Mouse (Mus musculus) Patski (cell line): Measurements from ENCODE around the gene Cacng6. TPM values are rescaled to one million over a fixed set of nuclear protein-coding genes. Genes with fewer than 3 reads are reported as not detected.

Experiments used
- ATAC-seq: fragments of 100-300 bp; one replicate; pipeline ENCODE4 v1.8.0; 2021
- CTCF ChIA-PET: fragments of 350-600 bp; sonication (Branson Sonifier 250); formaldehyde crosslinking; loops from one replicate; lab custom pipeline; 2022; ENCODE audit warnings: inconsistent platforms; lab: Charles Lee
- POLR2A ChIA-PET: fragments of 350-600 bp; sonication (Branson Sonifier 250); formaldehyde crosslinking; loops from one replicate; lab custom pipeline; 2022; ENCODE audit warnings: antibody characterized with exemption, inconsistent platforms; lab: Charles Lee
- DNase-seq: peaks from one replicate; pipeline ENCODE4 v3.0.0-alpha.2; 2011; ENCODE audit warnings: low read depth, low spot score
- H3K27me3 ChIP-seq: fragments of 371-371 bp; one replicate; pipeline ENCODE4 v1.5.1; 2021
- CTCF ChIP-seq: fragments of 100-300 bp; IDR thresholded peaks from one replicate; pipeline ENCODE4 v1.5.1; 2021
- in situ Hi-C: fragments of 300-500 bp; cut with MboI; formaldehyde crosslinking; loops from 3 replicates; pipeline ENCODE4 v1.11.1; 2018; ENCODE audit warnings: low pct_unique_long_range_greater_than_20kb, mixed read lengths
- polyA plus RNA-seq: library from polyadenylated mRNA; unstranded; gene quantifications from one replicate; pipeline ENCODE4 v1.2.3, GENCODE M21; 2021

Gene Cacng6
- polyA plus RNA-seq, 1 experiment from 2014 or later = not detected

- ChIA-PET CTCF (no interaction called here), POLR2A (no interaction called here)
- ATAC-seq (no peak), DNase-seq (no peak)
- H3K27me3 ChIP-seq = no peaks in the 10 kb centered on the region
- no peak for TF ChIP-seq CTCF
- in situ Hi-C loops = no loop called here
Measured at GRCm38 (mm10) chr7:3457841-3458217, 33.8 kb downstream of the Cacng6 start.

GRCm38 (mm10) chr7:3460261-3460660, 36.3 kb downstream of the Cacng6 start:
- in situ Hi-C loops = no loop called here
- no peak for ATAC-seq
- ChIA-PET POLR2A (no interaction called here), CTCF (interaction anchor here (0.9 to 1.8 kb wide), 2 partner anchors 11 to 13 kb away, joined by 3 to 4 read pairs; no protein-coding TSS in a partner anchor)
- DNase-seq = no peak
- H3K27me3 ChIP-seq = no peaks in the 10 kb centered on the region
- TF ChIP-seq CTCF = no peak

- in situ Hi-C loops = no loop called here
- CTCF ChIA-PET = no interaction called here
- ATAC-seq = no peak
Measured at GRCm38 (mm10) chr7:3463306-3463705, 39.3 kb downstream of the Cacng6 start.

GRCm38 (mm10) chr7:3468614-3469013, 44.6 kb downstream of the Cacng6 start:
- no peaks in the 10 kb centered on the region for H3K27me3 ChIP-seq
- POLR2A ChIA-PET = no interaction called here
- in situ Hi-C loops = no loop called here
- DNase-seq (no peak), ATAC-seq (no peak)
- CTCF ChIA-PET = no interaction called here
- TF ChIP-seq CTCF = no peak

More at GRCm38 (mm10) chr7:3463306-3463705, 39.3 kb downstream of the Cacng6 start:
- TF ChIP-seq CTCF = no peak
- H3K27me3 ChIP-seq = no peaks in the 10 kb centered on the region
- POLR2A ChIA-PET = no interaction called here
- DNase-seq = no peak

GRCm38 (mm10) chr7:3472774-3473173, 48.8 kb downstream of the Cacng6 start:
- no peaks in the 10 kb centered on the region for H3K27me3 ChIP-seq
- no peak for TF ChIP-seq CTCF
- POLR2A ChIA-PET = no interaction called here
- DNase-seq (no peak), ATAC-seq (no peak)
- CTCF ChIA-PET = no interaction called here
- in situ Hi-C loops = no loop called here

- no peaks in the 10 kb centered on the region for H3K27me3 ChIP-seq
- ChIA-PET CTCF (no interaction called here), POLR2A (no interaction called here)
- in situ Hi-C loops = no loop called here
- no peak for ATAC-seq
- no peak for DNase-seq
- no peak for TF ChIP-seq CTCF
Measured at GRCm38 (mm10) chr7:3474291-3475080, 50.5 kb downstream of the Cacng6 start.

GRCm38 (mm10) chr7:3476728-3477127, 52.7 kb downstream of the Cacng6 start:
- ATAC-seq (no peak), DNase-seq (no peak)
- no peaks in the 10 kb centered on the region for H3K27me3 ChIP-seq
- POLR2A ChIA-PET = no interaction called here
- CTCF ChIA-PET = no interaction called here
- in situ Hi-C loops = no loop called here
- TF ChIP-seq CTCF = no peak

GRCm38 (mm10) chr7:3481948-3482608, 58.1 kb downstream of the Cacng6 start:
- in situ Hi-C loops = no loop called here
- POLR2A ChIA-PET = no interaction called here
- no peaks in the 10 kb centered on the region for H3K27me3 ChIP-seq
- CTCF ChIA-PET = no interaction called here
- DNase-seq (no peak), ATAC-seq (no peak)
- no peak for TF ChIP-seq CTCF

Other genes starting within 250 kb of the Cacng6 start
- not detected for gene Nlrp12, start 174.5 kb upstream of the Cacng6 start, polyA plus RNA-seq
- gene Myadm, start 135.1 kb upstream of the Cacng6 start, polyA plus RNA-seq = 76.4 TPM
- gene Prkcg, start 135.0 kb upstream of the Cacng6 start, polyA plus RNA-seq = 4.7 TPM
- 5.2 TPM for gene Cacng7, start 91.2 kb upstream of the Cacng6 start, polyA plus RNA-seq
- 1.7 TPM for gene Cacng8, start 33.5 kb upstream of the Cacng6 start, polyA plus RNA-seq
- gene Tarm1, start 78.4 kb downstream of the Cacng6 start, polyA plus RNA-seq = not detected
- gene Oscar, start 192.0 kb downstream of the Cacng6 start, polyA plus RNA-seq = 0.09 TPM
- 328 TPM for gene Ndufa3, start 193.2 kb downstream of the Cacng6 start, polyA plus RNA-seq
- 27.1 TPM for gene Tfpt, start 205.7 kb downstream of the Cacng6 start, polyA plus RNA-seq
- 58.0 TPM for gene Prpf31, start 205.8 kb downstream of the Cacng6 start, polyA plus RNA-seq
- 56.5 TPM for gene Cnot3, start 221.1 kb downstream of the Cacng6 start, polyA plus RNA-seq
- 18.5 TPM for gene Leng1, start 241.6 kb downstream of the Cacng6 start, polyA plus RNA-seq